Mouse (Mus musculus) frontal cortex, postnatal 14 days (tissue): ENCODE measurements around the gene Efcab5.

Experiments used
- DNase-seq, 2 experiments: peaks; one replicate each; pipeline ENCODE4 v3.0.0; 2022; ENCODE audit warnings: low spot score in 2 of 2

Gene Efcab5

GRCm38 (mm10) chr11:77188868-77189267 lies at the start of gene Efcab5:
TSS of gene Efcab5 (minus strand) at chr11:77188968.
- DNase-seq: no peak

- DNase-seq: no peak
Measured at GRCm38 (mm10) chr11:77235267-77235666, 46.5 kb upstream of the Efcab5 start.

GRCm38 (mm10) chr11:77231514-77231913 lies 42.7 kb upstream of the Efcab5 start:
- DNase-seq: no peak

- DNase-seq: no peak
Measured at GRCm38 (mm10) chr11:77230765-77231164, 42.0 kb upstream of the Efcab5 start.

- DNase-seq: peak; percentile 13 to 25
Measured at GRCm38 (mm10) chr11:77216761-77217130, 28.0 kb upstream of the Efcab5 start.

- peak; percentile 63 to 71 for DNase-seq
Measured at GRCm38 (mm10) chr11:77215951-77216760, 27.4 kb upstream of the Efcab5 start, which contains the start of gene Ssh2. TSS of gene Ssh2 (plus strand) at chr11:77216287.

GRCm38 (mm10) chr11:77215483-77215882 lies 26.7 kb upstream of the Efcab5 start:
- DNase-seq: no peak

- peak; percentile 21 to 30 for DNase-seq
Measured at GRCm38 (mm10) chr11:77214755-77215154, 26.0 kb upstream of the Efcab5 start.

- no peak for DNase-seq
Measured at GRCm38 (mm10) chr11:77214142-77214692, 25.4 kb upstream of the Efcab5 start.

GRCm38 (mm10) chr11:77200703-77201102 lies 11.9 kb upstream of the Efcab5 start:
- DNase-seq: no peak

- DNase-seq: no peak
Measured at GRCm38 (mm10) chr11:77199636-77200035, 10.9 kb upstream of the Efcab5 start.

- no peak for DNase-seq
Measured at GRCm38 (mm10) chr11:77196181-77197143, 7.7 kb upstream of the Efcab5 start.

- DNase-seq: no peak
Measured at GRCm38 (mm10) chr11:77195360-77196109, 6.8 kb upstream of the Efcab5 start.

- no peak for DNase-seq
Measured at GRCm38 (mm10) chr11:77194762-77195161, 6.0 kb upstream of the Efcab5 start.

GRCm38 (mm10) chr11:77193941-77194553 lies 5.3 kb upstream of the Efcab5 start:
- no peak for DNase-seq

- DNase-seq: no peak
Measured at GRCm38 (mm10) chr11:77193410-77193809, 4.6 kb upstream of the Efcab5 start.

GRCm38 (mm10) chr11:77184926-77185325 lies 3.8 kb downstream of the Efcab5 start:
- DNase-seq: no peak

GRCm38 (mm10) chr11:77182616-77183015 lies 6.2 kb downstream of the Efcab5 start:
- DNase-seq: no peak

- no peak for DNase-seq
Measured at GRCm38 (mm10) chr11:77182041-77182440, 6.7 kb downstream of the Efcab5 start.

GRCm38 (mm10) chr11:77181528-77181927 lies 7.2 kb downstream of the Efcab5 start:
- DNase-seq: no peak

- peak in 1 of 2 experiments; percentile 10 for DNase-seq
Measured at GRCm38 (mm10) chr11:77180886-77181285, 7.9 kb downstream of the Efcab5 start.
